Mouse (Mus musculus) CH12.LX (cell line): ENCODE measurements around the gene Spire2.

Source experiments
- CTCF ChIP-seq, 2 experiments: IDR thresholded peaks in 1 of 2; conservative IDR thresholded peaks in 1 of 2; 2 replicates each; pipeline ENCODE4 v1.5.1; 2011 to 2012; ENCODE audit warnings: low read depth in 2 of 2, low read length in 2 of 2, improper control_type of control experiment in 1 of 2, inconsistent platforms in 1 of 2, mild to moderate bottlenecking in 1 of 2, moderate library complexity in 1 of 2
- E2F4 ChIP-seq: IDR thresholded peaks from 2 replicates; pipeline ENCODE4 v1.6.1; 2011; ENCODE audit warnings: low read depth, low read length, improper control_type of control experiment; ENCODE audit not compliant: insufficient replicate concordance
- ETS1 ChIP-seq: conservative IDR thresholded peaks from 2 replicates; pipeline ENCODE4 v1.6.1; 2012; ENCODE audit warnings: low read depth, mild to moderate bottlenecking, inconsistent platforms, low read length, improper control_type of control experiment, moderate library complexity
- HCFC1 ChIP-seq: IDR thresholded peaks from 2 replicates; pipeline ENCODE4 v1.6.1; 2012; ENCODE audit warnings: low read depth, mild to moderate bottlenecking, inconsistent platforms, low read length, improper control_type of control experiment
- KAT2A ChIP-seq: IDR thresholded peaks from 2 replicates; pipeline ENCODE4 v1.6.1; 2012; ENCODE audit warnings: low read length, improper control_type of control experiment, inconsistent platforms; ENCODE audit not compliant: insufficient replicate concordance
- MAZ ChIP-seq: IDR thresholded peaks from 2 replicates; pipeline ENCODE4 v1.6.1; 2012; ENCODE audit warnings: low read depth, mild to moderate bottlenecking, inconsistent platforms, low read length, improper control_type of control experiment, moderate library complexity
- POLR2A ChIP-seq: IDR thresholded peaks from 2 replicates; pipeline ENCODE4 v1.6.1; 2011; ENCODE audit warnings: low read depth, mild to moderate bottlenecking, improper control_type of control experiment, low read length
- UBTF ChIP-seq: IDR thresholded peaks from 2 replicates; pipeline ENCODE4 v1.6.1; 2012; ENCODE audit warnings: low read depth, mild to moderate bottlenecking, inconsistent platforms, low read length, improper control_type of control experiment, moderate library complexity
- USF2 ChIP-seq: conservative IDR thresholded peaks from 2 replicates; pipeline ENCODE4 v1.6.1; 2011; ENCODE audit warnings: low read depth, low read length, improper control_type of control experiment

GRCm38 (mm10) chr8:123384883-123385540 lies 52.5 kb downstream of the Spire2 start:
- peak; percentile 67 to 73 for TF ChIP-seq CTCF (conservative IDR thresholded peaks at IDR 0.05 in 1 of 2, IDR thresholded peaks at IDR 0.05 in 1 of 2; ENCODE audit: low read depth in 2 of 2, low read length in 2 of 2)
- no peak for TF ChIP-seq HCFC1
- TF ChIP-seq E2F4: no peak
- no peak for TF ChIP-seq USF2
- no peak for TF ChIP-seq POLR2A
- no peak for TF ChIP-seq MAZ
- TF ChIP-seq ETS1: no peak
- no peak for TF ChIP-seq UBTF
- TF ChIP-seq KAT2A: no peak
